Mouse (Mus musculus): Measurements from ENCODE around the gene Cnnm2. TPM values are rescaled to one million over a fixed set of nuclear protein-coding genes. Genes with fewer than 3 reads are reported as not detected.

The Cnnm2 gene
- polyA plus RNA-seq, 1 experiment, result 5.5 TPM

- no peaks in the 10 kb centered on the region for H3K27me3 ChIP-seq (ENCODE audit: control insufficient read depth, insufficient read depth, low read length)
Measured at GRCm38 (mm10) chr19:46849443-46849997, 88.1 kb downstream of the Cnnm2 start.

DNA sequence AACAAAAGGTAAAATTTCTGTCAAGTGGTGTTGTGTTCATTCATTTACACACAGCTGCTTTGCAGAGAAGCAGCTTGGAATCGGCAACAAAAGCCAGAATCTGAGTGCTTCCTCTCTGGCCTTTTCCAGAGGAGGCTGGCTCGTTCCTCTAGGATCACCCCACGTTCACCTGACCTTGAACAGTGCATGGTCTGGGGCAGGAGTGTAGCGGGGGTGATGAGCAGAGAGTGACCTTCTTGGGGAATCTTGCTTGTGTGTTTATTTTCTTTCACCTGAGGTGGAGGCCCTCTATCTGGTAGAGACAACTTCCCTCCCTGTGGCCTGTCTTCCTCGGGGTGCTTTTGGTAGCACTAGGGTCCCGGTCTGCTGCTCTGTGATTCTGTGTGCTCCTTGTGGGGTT, 94.8 kb downstream of the Cnnm2 start:
- Histone ChIP-seq H3K4me1 (ENCODE audit: control insufficient read depth, insufficient read depth, insufficient read length) (no peaks in the 10 kb centered on the region), H3K27ac (ENCODE audit: insufficient read depth, low read length) (no peak overlapping the region), H3K36me3 (ENCODE audit: control insufficient read depth, insufficient read depth, low read length) (no peaks in the 10 kb centered on the region), H3K4me3 (ENCODE audit: extremely low read depth, insufficient read depth, insufficient read length) (no peak overlapping the region), H3K27me3 (ENCODE audit: control insufficient read depth, insufficient read depth, low read length) (no peaks in the 10 kb centered on the region)
- WGBS, result 72% methylated on average over 6 of the region's 6 CpGs
- TF ChIP-seq POLR2A (IDR thresholded peaks at IDR 0.05; ENCODE audit: low read depth, low read length), result no peak
- TF ChIP-seq CTCF (IDR thresholded peaks at IDR 0.05; ENCODE audit: extremely low read depth, insufficient read depth, insufficient read length, insufficient replicate concordance), result no peak
- no peak for DNase-seq (ENCODE audit: low read depth in 1 of 2, low spot score in 2 of 2)

More at GRCm38 (mm10) chr19:46849443-46849997, 88.1 kb downstream of the Cnnm2 start:
- H3K4me1 ChIP-seq (ENCODE audit: control insufficient read depth, insufficient read depth, insufficient read length), result no peaks in the 10 kb centered on the region
- TF ChIP-seq CTCF (IDR thresholded peaks at IDR 0.05; ENCODE audit: extremely low read depth, insufficient read depth, insufficient read length, insufficient replicate concordance) (no peak), POLR2A (IDR thresholded peaks at IDR 0.05; ENCODE audit: low read depth, low read length) (no peak)
- no peak overlapping the region for H3K27ac ChIP-seq (ENCODE audit: insufficient read depth, low read length)
- no peak overlapping the region for H3K4me3 ChIP-seq (ENCODE audit: extremely low read depth, insufficient read depth, insufficient read length)
- 76% methylated on average over 9 of the region's 9 CpGs for WGBS
- no peak for DNase-seq (ENCODE audit: low read depth in 1 of 2, low spot score in 2 of 2)
- no peaks in the 10 kb centered on the region for H3K36me3 ChIP-seq (ENCODE audit: control insufficient read depth, insufficient read depth, low read length)

- 43% methylated on average over 10 of the region's 10 CpGs for WGBS
- no peak overlapping the region for H3K27ac ChIP-seq (ENCODE audit: insufficient read depth, low read length)
- DNase-seq (ENCODE audit: low read depth in 1 of 2, low spot score in 2 of 2), result no peak
Measured at GRCm38 (mm10) chr19:46856780-46857179, 95.4 kb downstream of the Cnnm2 start.

GRCm38 (mm10) chr19:46857277-46857989, 96.0 kb downstream of the Cnnm2 start:
- Histone ChIP-seq H3K4me1 (ENCODE audit: control insufficient read depth, insufficient read depth, insufficient read length) (no peaks in the 10 kb centered on the region), H3K27ac (ENCODE audit: insufficient read depth, low read length) (no peak overlapping the region), H3K27me3 (ENCODE audit: control insufficient read depth, insufficient read depth, low read length) (no peaks in the 10 kb centered on the region), H3K4me3 (ENCODE audit: extremely low read depth, insufficient read depth, insufficient read length) (no peak overlapping the region), H3K36me3 (ENCODE audit: control insufficient read depth, insufficient read depth, low read length) (no peaks in the 10 kb centered on the region)
- TF ChIP-seq POLR2A (IDR thresholded peaks at IDR 0.05; ENCODE audit: low read depth, low read length) (no peak), CTCF (IDR thresholded peaks at IDR 0.05; ENCODE audit: extremely low read depth, insufficient read depth, insufficient read length, insufficient replicate concordance) (peak; percentile 9; the same call in 1 of the 2 replicates)
- 69% methylated on average over 9 of the region's 9 CpGs for WGBS
- DNase-seq (ENCODE audit: low read depth in 1 of 2, low spot score in 2 of 2), result no peak

More at GRCm38 (mm10) chr19:46856780-46857179, 95.4 kb downstream of the Cnnm2 start:
- Histone ChIP-seq H3K36me3 (ENCODE audit: control insufficient read depth, insufficient read depth, low read length) (no peaks in the 10 kb centered on the region), H3K27me3 (ENCODE audit: control insufficient read depth, insufficient read depth, low read length) (no peaks in the 10 kb centered on the region), H3K4me1 (ENCODE audit: control insufficient read depth, insufficient read depth, insufficient read length) (no peaks in the 10 kb centered on the region), H3K4me3 (ENCODE audit: extremely low read depth, insufficient read depth, insufficient read length) (no peak overlapping the region)
- TF ChIP-seq CTCF (IDR thresholded peaks at IDR 0.05; ENCODE audit: extremely low read depth, insufficient read depth, insufficient read length, insufficient replicate concordance) (no peak), POLR2A (IDR thresholded peaks at IDR 0.05; ENCODE audit: low read depth, low read length) (no peak)

DNA sequence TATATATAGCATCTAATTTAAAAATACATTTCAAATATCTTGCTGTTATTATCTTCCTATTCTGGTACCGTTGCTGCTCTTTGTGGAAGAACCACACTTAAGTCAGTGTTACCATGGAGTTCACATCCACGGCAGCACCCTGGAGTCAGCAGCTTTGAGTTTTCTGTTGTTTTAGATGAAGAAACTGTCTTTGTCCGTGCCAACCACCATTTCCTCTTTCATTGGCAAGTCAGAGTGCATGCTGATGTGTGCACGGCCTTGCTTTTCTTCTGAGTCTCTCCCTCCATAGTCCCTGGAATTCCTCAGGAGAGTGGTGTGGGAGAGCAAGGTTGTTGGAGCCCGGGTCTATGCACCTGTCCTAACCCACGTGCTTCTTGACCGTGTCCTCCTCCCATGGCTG, 96.8 kb downstream of the Cnnm2 start:
- no peak for DNase-seq (ENCODE audit: low read depth in 1 of 2, low spot score in 2 of 2)
- Histone ChIP-seq H3K36me3 (ENCODE audit: control insufficient read depth, insufficient read depth, low read length) (no peaks in the 10 kb centered on the region), H3K4me1 (ENCODE audit: control insufficient read depth, insufficient read depth, insufficient read length) (no peaks in the 10 kb centered on the region), H3K27me3 (ENCODE audit: control insufficient read depth, insufficient read depth, low read length) (no peaks in the 10 kb centered on the region), H3K4me3 (ENCODE audit: extremely low read depth, insufficient read depth, insufficient read length) (no peak overlapping the region), H3K27ac (ENCODE audit: insufficient read depth, low read length) (no peak overlapping the region)
- TF ChIP-seq POLR2A (IDR thresholded peaks at IDR 0.05; ENCODE audit: low read depth, low read length) (no peak), CTCF (IDR thresholded peaks at IDR 0.05; ENCODE audit: extremely low read depth, insufficient read depth, insufficient read length, insufficient replicate concordance) (no peak)
- 45% methylated on average over 7 of the region's 7 CpGs for WGBS

- Histone ChIP-seq H3K36me3 (ENCODE audit: control insufficient read depth, insufficient read depth, low read length) (no peaks in the 10 kb centered on the region), H3K27me3 (ENCODE audit: control insufficient read depth, insufficient read depth, low read length) (no peaks in the 10 kb centered on the region), H3K27ac (ENCODE audit: insufficient read depth, low read length) (no peak overlapping the region), H3K4me1 (ENCODE audit: control insufficient read depth, insufficient read depth, insufficient read length) (no peaks in the 10 kb centered on the region), H3K4me3 (ENCODE audit: extremely low read depth, insufficient read depth, insufficient read length) (no peak overlapping the region)
- DNase-seq (ENCODE audit: low read depth in 1 of 2, low spot score in 2 of 2), result no peak
- 50% methylated on average over 3 of the region's 3 CpGs for WGBS
- TF ChIP-seq POLR2A (IDR thresholded peaks at IDR 0.05; ENCODE audit: low read depth, low read length), result no peak
- no peak for TF ChIP-seq CTCF (IDR thresholded peaks at IDR 0.05; ENCODE audit: extremely low read depth, insufficient read depth, insufficient read length, insufficient replicate concordance)
Measured at GRCm38 (mm10) chr19:46862556-46862955, 101.2 kb downstream of the Cnnm2 start.

All from spleen, adult 2 months (tissue).